Mouse (Mus musculus) liver, embryonic 16.5 days (tissue): ENCODE data around the gene Fgr. TPM values are rescaled to one million over a fixed set of nuclear protein-coding genes. Genes with fewer than 3 reads are reported as not detected.

Experiments
- ATAC-seq: fragments of 200-750 bp; cut with Nextera tagmentation; 2 replicates; pipeline ENCODE4 v1.8.0; 2017; ENCODE audit warnings: low read depth, mild to moderate bottlenecking, moderate number of reproducible peaks, moderate library complexity
- H3K27ac ChIP-seq: fragments of 300-500 bp; sonication (generic); 2 replicates; pipeline ENCODE4 v1.5.1; 2014; ENCODE audit warnings: mild to moderate bottlenecking, low read length
- H3K27me3 ChIP-seq: fragments of 300-500 bp; sonication (generic); 2 replicates; pipeline ENCODE4 v1.6.1; 2014; ENCODE audit warnings: low read depth, low read length, mixed read lengths; ENCODE audit not compliant: control insufficient read depth, insufficient read depth
- H3K36me3 ChIP-seq: fragments of 300-500 bp; sonication (generic); 2 replicates; pipeline ENCODE4 v1.6.1; 2014; ENCODE audit warnings: mild to moderate bottlenecking; ENCODE audit not compliant: control insufficient read depth, insufficient read depth
- H3K4me1 ChIP-seq: fragments of 300-500 bp; sonication (generic); 2 replicates; pipeline ENCODE4 v1.6.1; 2014; ENCODE audit warnings: low read depth, low read length, mixed read lengths; ENCODE audit not compliant: control insufficient read depth
- H3K4me2 ChIP-seq: fragments of 300-500 bp; sonication (generic); 2 replicates; pipeline ENCODE4 v1.6.1; 2014; ENCODE audit warnings: low read depth, low read length, mixed read lengths
- H3K4me3 ChIP-seq: fragments of 300-500 bp; sonication (generic); 2 replicates; pipeline ENCODE4 v1.5.1; 2014; ENCODE audit warnings: low read depth, mild to moderate bottlenecking, low read length
- H3K9ac ChIP-seq: fragments of 300-500 bp; sonication (generic); 2 replicates; pipeline ENCODE4 v1.6.1; 2014; ENCODE audit warnings: low read depth, low read length
- H3K9me3 ChIP-seq: fragments of 300-500 bp; sonication (generic); replicated peaks from 2 replicates; pipeline ENCODE4 v1.6.1; 2016; ENCODE audit warnings: low read length; ENCODE audit not compliant: control insufficient read depth
- WGBS: fragments of 180-500 bp; shearing (Covaris S2); extraction: QIAGEN DNeasy Blood & Tissue Kit; methylation state at CpG from one replicate; pipeline ENCODE4 v1.1.7; 2014; ENCODE audit not compliant: insufficient replicate concordance; 5-methylcytosine and 5-hydroxymethylcytosine counted together
- polyA plus RNA-seq: library from polyadenylated mRNA; unstranded; fragments of >200 nt; fragmentation: Nextera tagmentation; extraction: Ambion mirVana; gene quantifications from 2 replicates; pipeline ENCODE4 v1.2.1, GENCODE M21; 2015

Fgr gene
- polyA plus RNA-seq, 1 experiment from 2014 or later: 3.2 TPM

GRCm38 (mm10) chr4:133035446-133035845 is 61.6 kb downstream of the Fgr start:
- no peak for ATAC-seq
- Histone ChIP-seq H3K36me3 (no peaks in the 10 kb centered on the region), H3K27me3 (peaks cover 45% of the 10 kb centered on the region), H3K9ac (no peak overlapping the region), H3K9me3 (no peaks in the 10 kb centered on the region), H3K4me3 (no peak overlapping the region), H3K4me2 (no peak overlapping the region), H3K4me1 (peaks cover 9% of the 10 kb centered on the region), H3K27ac (no peak overlapping the region)
- WGBS: 68% methylated on average over 1 of the region's 1 CpGs

DNA sequence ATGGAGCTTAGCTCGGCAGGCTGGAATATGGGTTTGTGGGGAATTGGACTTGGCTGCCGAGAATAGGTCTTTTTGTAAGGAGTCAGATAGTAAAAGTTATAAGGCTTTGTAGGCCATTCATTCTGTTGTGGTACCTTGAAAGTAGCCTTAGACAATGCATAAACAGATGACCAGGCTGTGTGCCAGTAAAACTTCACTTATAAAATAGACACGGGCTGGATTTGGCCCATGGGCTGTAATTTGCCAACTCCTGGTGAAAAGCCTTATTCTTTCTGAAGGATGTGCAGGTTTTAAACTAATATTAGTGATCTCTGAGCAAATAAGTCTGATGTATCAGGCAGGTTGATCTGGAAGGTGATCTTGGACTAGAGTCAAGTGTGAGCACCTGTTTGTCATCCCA is 62.1 kb downstream of the Fgr start:
- 71% methylated on average over 3 of the region's 3 CpGs for WGBS

GRCm38 (mm10) chr4:133037293-133037692 is 63.4 kb downstream of the Fgr start:
- Histone ChIP-seq H3K4me3 (no peak overlapping the region), H3K9me3 (no peaks in the 10 kb centered on the region), H3K27ac (no peak overlapping the region), H3K4me2 (no peak overlapping the region), H3K27me3 (peaks cover 54% of the 10 kb centered on the region), H3K4me1 (peaks cover 16% of the 10 kb centered on the region), H3K36me3 (no peaks in the 10 kb centered on the region), H3K9ac (no peak overlapping the region)
- no peak for ATAC-seq
- WGBS: 52% methylated on average over 9 of the region's 9 CpGs

More for the DNA sequence above, 62.1 kb downstream of the Fgr start:
- no peak overlapping the region for H3K9ac ChIP-seq
- peaks cover 50% of the 10 kb centered on the region for H3K27me3 ChIP-seq
- H3K27ac ChIP-seq: no peak overlapping the region
- H3K9me3 ChIP-seq: no peaks in the 10 kb centered on the region
- peaks cover 9% of the 10 kb centered on the region for H3K4me1 ChIP-seq
- no peak overlapping the region for H3K4me3 ChIP-seq
- ATAC-seq: no peak
- no peak overlapping the region for H3K4me2 ChIP-seq
- no peaks in the 10 kb centered on the region for H3K36me3 ChIP-seq

- Histone ChIP-seq H3K27ac (no peak overlapping the region), H3K4me1 (peaks cover 21% of the 10 kb centered on the region), H3K9ac (no peak overlapping the region), H3K27me3 (peaks cover 54% of the 10 kb centered on the region), H3K9me3 (no peaks in the 10 kb centered on the region), H3K36me3 (no peaks in the 10 kb centered on the region), H3K4me3 (no peak overlapping the region), H3K4me2 (peak overlapping the region; percentile 79; the same call in 1 of the 2 replicates)
- WGBS: 41% methylated on average over 6 of the region's 6 CpGs
- no peak for ATAC-seq
Observed at GRCm38 (mm10) chr4:133037798-133038197, 63.9 kb downstream of the Fgr start.

GRCm38 (mm10) chr4:133038521-133039115 is 64.7 kb downstream of the Fgr start:
- no peak overlapping the region for H3K27ac ChIP-seq
- H3K27me3 ChIP-seq: peaks cover 54% of the 10 kb centered on the region
- WGBS: under 1% methylated on average over 47 of the region's 76 CpGs
- no peaks in the 10 kb centered on the region for H3K9me3 ChIP-seq
- H3K4me3 ChIP-seq: peak overlapping the region; percentile 60
- ATAC-seq: peak; percentile 30
- no peaks in the 10 kb centered on the region for H3K36me3 ChIP-seq
- peaks cover 29% of the 10 kb centered on the region for H3K4me1 ChIP-seq
- H3K4me2 ChIP-seq: peak overlapping the region; percentile 79
- H3K9ac ChIP-seq: peak overlapping the region; percentile 25; the same call in 1 of the 2 replicates

- Histone ChIP-seq H3K4me1 (peaks cover 32% of the 10 kb centered on the region), H3K4me3 (peak overlapping the region; percentile 60), H3K4me2 (peak overlapping the region; percentile 79), H3K27me3 (peaks cover 54% of the 10 kb centered on the region), H3K9me3 (no peaks in the 10 kb centered on the region), H3K27ac (no peak overlapping the region), H3K9ac (peak overlapping the region; percentile 25; the same call in 1 of the 2 replicates), H3K36me3 (no peaks in the 10 kb centered on the region)
- peak; percentile 16; the same call in 1 of the 2 replicates for ATAC-seq
- 2% methylated on average over 59 of the region's 77 CpGs for WGBS
Observed at GRCm38 (mm10) chr4:133039116-133039819, 65.4 kb downstream of the Fgr start.

- H3K9ac ChIP-seq: no peak overlapping the region
- WGBS: 41% methylated on average over 18 of the region's 18 CpGs
- no peak overlapping the region for H3K4me2 ChIP-seq
- no peak for ATAC-seq
- H3K9me3 ChIP-seq: no peaks in the 10 kb centered on the region
- H3K27me3 ChIP-seq: peaks cover 54% of the 10 kb centered on the region
- no peak overlapping the region; the same call in 1 of the 2 replicates for H3K4me3 ChIP-seq
- no peaks in the 10 kb centered on the region for H3K36me3 ChIP-seq
- peaks cover 35% of the 10 kb centered on the region for H3K4me1 ChIP-seq
- no peak overlapping the region for H3K27ac ChIP-seq
Observed at GRCm38 (mm10) chr4:133039832-133040231, 65.9 kb downstream of the Fgr start.

GRCm38 (mm10) chr4:133040241-133040904 is 66.5 kb downstream of the Fgr start:
- Histone ChIP-seq H3K4me3 (no peak overlapping the region), H3K27me3 (peaks cover 54% of the 10 kb centered on the region), H3K27ac (no peak overlapping the region), H3K36me3 (no peaks in the 10 kb centered on the region), H3K4me1 (peaks cover 41% of the 10 kb centered on the region), H3K9ac (no peak overlapping the region), H3K9me3 (no peaks in the 10 kb centered on the region), H3K4me2 (no peak overlapping the region)
- 63% methylated on average over 14 of the region's 14 CpGs for WGBS
- ATAC-seq: no peak

- no peaks in the 10 kb centered on the region for H3K36me3 ChIP-seq
- H3K9ac ChIP-seq: no peak overlapping the region
- no peak overlapping the region for H3K27ac ChIP-seq
- H3K9me3 ChIP-seq: no peaks in the 10 kb centered on the region
- WGBS: 42% methylated on average over 4 of the region's 4 CpGs
- H3K4me1 ChIP-seq: peaks cover 47% of the 10 kb centered on the region
- no peak for ATAC-seq
- H3K4me2 ChIP-seq: no peak overlapping the region
- H3K4me3 ChIP-seq: no peak overlapping the region
- peaks cover 41% of the 10 kb centered on the region for H3K27me3 ChIP-seq
Observed at GRCm38 (mm10) chr4:133042244-133042643, 68.3 kb downstream of the Fgr start.
